Mouse (Mus musculus): ENCODE results near the gene Dicer1. TPM values are rescaled to one million over a fixed set of nuclear protein-coding genes. Genes with fewer than 3 reads are reported as not detected.

Gene Dicer1
- polyA plus RNA-seq, 1 experiment: 28.6 TPM

DNA sequence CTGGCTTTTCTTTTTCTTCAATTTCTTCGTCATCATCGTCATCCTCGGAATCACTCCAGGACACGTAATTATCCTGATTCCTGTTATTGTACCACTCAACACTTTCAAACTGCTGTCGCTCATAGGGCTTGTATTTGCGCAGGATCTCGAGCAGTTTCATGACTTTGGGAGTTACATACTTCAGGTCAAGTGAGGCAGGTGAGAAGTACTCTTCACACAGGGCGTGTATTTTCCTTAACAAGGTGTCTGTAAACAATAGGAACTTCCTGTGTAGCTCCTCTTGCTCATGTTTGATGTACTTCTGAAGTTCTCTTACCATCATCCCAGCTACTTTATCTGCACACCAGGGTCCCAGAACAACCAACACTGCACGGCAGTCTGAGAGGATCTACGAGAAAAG lies 29.7 kb downstream of the Dicer1 start:
- no peak for TF ChIP-seq POLR2A (IDR thresholded peaks at IDR 0.05; ENCODE audit: borderline replicate concordance, low read depth, low read length)
- no peak for TF ChIP-seq CTCF (IDR thresholded peaks at IDR 0.05; ENCODE audit: low read depth, low read length)
- Histone ChIP-seq H3K4me3 (ENCODE audit: insufficient read depth, low read length) (no peak overlapping the region), H3K4me1 (ENCODE audit: control insufficient read depth, insufficient read depth, low read length) (no peaks in the 10 kb centered on the region), H3K27ac (ENCODE audit: insufficient read depth, low read depth, low read length) (no peak overlapping the region)

DNA sequence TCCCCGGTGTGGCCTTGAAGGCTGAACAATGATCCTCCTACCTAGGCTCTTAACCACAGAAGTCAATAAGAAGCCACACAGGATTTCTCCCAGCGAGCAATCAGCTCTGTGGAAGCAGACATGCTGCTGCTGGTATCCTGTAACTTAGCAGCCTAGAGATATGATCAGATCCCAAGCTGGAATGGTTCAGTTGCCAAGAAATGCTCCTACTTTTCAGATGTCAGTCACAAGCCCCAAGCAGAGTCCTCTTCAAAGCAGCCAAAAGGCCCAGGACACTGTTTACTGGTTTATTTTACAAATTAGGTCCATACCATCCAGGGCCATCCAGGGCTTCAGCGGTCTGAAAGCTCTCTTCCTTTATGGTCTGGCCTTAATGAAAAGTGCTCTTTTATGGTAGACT lies 30.7 kb downstream of the Dicer1 start:
- no peaks in the 10 kb centered on the region for H3K4me1 ChIP-seq (ENCODE audit: control insufficient read depth, insufficient read depth, low read length)
- no peak overlapping the region for H3K4me3 ChIP-seq (ENCODE audit: insufficient read depth, low read length)
- TF ChIP-seq CTCF (IDR thresholded peaks at IDR 0.05; ENCODE audit: low read depth, low read length) (no peak), POLR2A (IDR thresholded peaks at IDR 0.05; ENCODE audit: borderline replicate concordance, low read depth, low read length) (no peak)
- H3K27ac ChIP-seq (ENCODE audit: insufficient read depth, low read depth, low read length): no peak overlapping the region

DNA sequence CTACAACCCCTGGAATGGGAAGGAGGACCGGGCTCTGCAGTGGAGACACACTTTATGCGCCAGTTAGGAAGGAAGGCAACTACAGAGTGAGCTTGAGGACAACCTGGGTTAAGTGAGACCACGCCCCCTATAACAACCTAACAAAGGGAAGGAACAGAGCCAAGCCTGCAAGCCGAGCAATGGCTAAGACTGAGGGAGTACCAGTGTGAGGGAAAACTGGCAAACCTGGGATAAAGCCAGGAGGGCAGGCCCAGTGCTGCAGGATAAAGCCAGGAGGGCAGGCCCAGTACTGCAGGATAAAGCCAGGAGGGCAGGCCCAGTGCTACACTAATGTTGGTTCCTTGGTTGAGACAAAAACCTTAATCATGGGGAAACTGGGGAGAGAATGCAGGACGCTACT lies 32.8 kb downstream of the Dicer1 start:
- H3K4me3 ChIP-seq (ENCODE audit: insufficient read depth, low read length): no peak overlapping the region
- TF ChIP-seq POLR2A (IDR thresholded peaks at IDR 0.05; ENCODE audit: borderline replicate concordance, low read depth, low read length): no peak
- no peak for TF ChIP-seq CTCF (IDR thresholded peaks at IDR 0.05; ENCODE audit: low read depth, low read length)
- H3K27ac ChIP-seq (ENCODE audit: insufficient read depth, low read depth, low read length): no peak overlapping the region
- no peaks in the 10 kb centered on the region for H3K4me1 ChIP-seq (ENCODE audit: control insufficient read depth, insufficient read depth, low read length)

DNA sequence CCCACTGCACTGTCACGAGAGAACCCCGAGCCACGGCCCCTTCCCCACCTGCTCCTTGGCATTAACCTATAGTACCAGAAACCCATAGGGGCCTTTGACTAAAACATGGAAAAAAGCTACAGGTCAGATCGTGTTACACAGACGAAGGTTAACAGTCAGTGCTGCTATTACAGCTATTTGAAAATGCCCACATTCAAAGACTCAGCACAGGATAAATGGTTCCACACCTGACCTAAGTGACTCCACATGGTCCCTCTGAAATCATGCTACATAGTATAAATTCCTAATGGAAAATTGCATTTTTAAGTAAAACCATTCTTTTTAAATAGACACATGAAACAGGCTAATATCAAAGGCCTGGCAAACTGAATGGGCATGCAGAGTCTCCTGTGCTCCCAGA lies 35.3 kb downstream of the Dicer1 start:
- Histone ChIP-seq H3K4me3 (ENCODE audit: insufficient read depth, low read length) (no peak overlapping the region), H3K4me1 (ENCODE audit: control insufficient read depth, insufficient read depth, low read length) (no peaks in the 10 kb centered on the region), H3K27ac (ENCODE audit: insufficient read depth, low read depth, low read length) (no peak overlapping the region)
- TF ChIP-seq CTCF (IDR thresholded peaks at IDR 0.05; ENCODE audit: low read depth, low read length): no peak
- TF ChIP-seq POLR2A (IDR thresholded peaks at IDR 0.05; ENCODE audit: borderline replicate concordance, low read depth, low read length): no peak

DNA sequence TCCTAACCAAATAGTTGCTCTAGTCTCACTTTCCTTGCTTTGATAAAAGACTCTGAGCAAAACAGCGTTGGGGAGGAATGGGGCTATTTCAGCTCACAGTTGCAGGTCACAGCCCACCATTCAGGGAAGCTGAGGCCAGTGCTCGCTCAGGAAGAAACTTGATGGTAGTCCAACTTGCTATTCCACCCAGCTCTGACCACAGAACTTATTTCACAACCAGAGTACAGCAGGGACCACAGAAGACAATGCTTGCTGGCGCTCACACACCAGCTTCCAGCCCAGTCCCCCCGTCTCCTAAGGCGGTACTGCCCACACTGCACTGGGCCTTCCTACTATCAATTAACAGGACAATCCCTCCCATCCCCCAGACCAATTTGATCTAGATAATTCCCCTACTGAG lies 36.3 kb downstream of the Dicer1 start:
- H3K27ac ChIP-seq (ENCODE audit: insufficient read depth, low read depth, low read length): no peak overlapping the region
- no peaks in the 10 kb centered on the region for H3K4me1 ChIP-seq (ENCODE audit: control insufficient read depth, insufficient read depth, low read length)
- no peak for TF ChIP-seq CTCF (IDR thresholded peaks at IDR 0.05; ENCODE audit: low read depth, low read length)
- no peak for TF ChIP-seq POLR2A (IDR thresholded peaks at IDR 0.05; ENCODE audit: borderline replicate concordance, low read depth, low read length)
- H3K4me3 ChIP-seq (ENCODE audit: insufficient read depth, low read length): no peak overlapping the region

DNA sequence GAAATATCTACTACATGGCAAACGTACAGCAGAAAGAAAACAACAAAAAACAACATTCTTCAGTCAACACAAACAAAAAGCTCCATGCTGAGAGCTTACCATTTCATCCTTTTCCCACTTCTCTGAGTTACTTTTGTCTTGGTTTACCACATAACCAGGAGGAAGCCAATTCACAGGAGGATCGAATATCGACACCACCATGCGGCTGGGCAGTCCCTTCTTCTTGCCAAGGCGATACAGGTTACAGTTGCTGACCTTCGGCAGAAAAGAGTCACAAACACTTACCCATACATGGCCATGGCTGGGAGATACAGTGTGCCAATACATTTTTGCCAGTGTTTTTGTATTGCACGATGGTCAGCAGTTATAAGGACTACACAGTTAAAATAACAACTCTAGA lies 51.5 kb downstream of the Dicer1 start:
- Histone ChIP-seq H3K4me3 (ENCODE audit: insufficient read depth, low read length) (no peak overlapping the region), H3K27ac (ENCODE audit: insufficient read depth, low read depth, low read length) (no peak overlapping the region), H3K4me1 (ENCODE audit: control insufficient read depth, insufficient read depth, low read length) (peaks cover 3% of the 10 kb centered on the region)
- TF ChIP-seq POLR2A (IDR thresholded peaks at IDR 0.05; ENCODE audit: borderline replicate concordance, low read depth, low read length) (no peak), CTCF (IDR thresholded peaks at IDR 0.05; ENCODE audit: low read depth, low read length) (no peak)

DNA sequence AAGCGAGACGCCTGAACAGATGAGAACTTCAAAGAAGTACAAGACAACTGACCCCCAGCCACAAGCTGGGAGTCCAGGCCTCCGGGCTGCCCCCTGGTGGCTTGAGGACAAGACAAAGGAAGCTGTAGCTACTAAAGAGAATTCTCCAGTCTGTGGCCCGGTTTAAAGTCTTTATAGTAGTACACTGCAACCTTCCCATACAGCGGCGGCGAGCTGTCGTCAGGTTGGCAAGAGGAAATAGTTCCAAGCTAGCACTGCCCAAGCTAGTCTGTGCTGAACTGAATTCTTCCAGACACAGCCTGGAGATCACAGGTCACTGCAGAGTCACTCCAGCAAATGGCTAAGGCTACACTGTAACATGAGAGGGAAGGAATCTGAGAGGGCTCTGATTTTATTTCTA lies 52.0 kb downstream of the Dicer1 start:
- H3K27ac ChIP-seq (ENCODE audit: insufficient read depth, low read depth, low read length): no peak overlapping the region
- no peak for TF ChIP-seq POLR2A (IDR thresholded peaks at IDR 0.05; ENCODE audit: borderline replicate concordance, low read depth, low read length)
- TF ChIP-seq CTCF (IDR thresholded peaks at IDR 0.05; ENCODE audit: low read depth, low read length): peak; percentile 45
- no peak overlapping the region for H3K4me3 ChIP-seq (ENCODE audit: insufficient read depth, low read length)
- H3K4me1 ChIP-seq (ENCODE audit: control insufficient read depth, insufficient read depth, low read length): peaks cover 3% of the 10 kb centered on the region

DNA sequence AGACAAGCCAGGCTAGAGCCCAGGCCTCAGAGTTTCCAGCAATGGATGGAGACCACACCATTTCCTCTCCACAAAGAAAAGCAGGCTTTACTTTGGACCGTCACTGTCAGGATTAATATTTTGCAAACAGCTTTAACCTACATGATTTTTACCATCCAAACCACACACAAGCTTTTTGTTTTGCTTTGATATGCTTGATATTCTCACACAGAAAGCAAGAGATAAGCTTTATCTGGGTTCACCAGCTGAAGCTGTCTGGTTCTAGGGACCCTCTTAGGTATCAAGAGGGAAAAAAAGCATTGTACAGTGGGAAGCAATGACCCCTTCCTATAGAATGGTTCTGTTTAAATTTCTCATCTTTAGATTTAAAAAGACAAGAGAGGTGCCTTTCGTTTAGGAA lies 56.2 kb downstream of the Dicer1 start:
- peaks cover 7% of the 10 kb centered on the region for H3K4me1 ChIP-seq (ENCODE audit: control insufficient read depth, insufficient read depth, low read length)
- no peak overlapping the region for H3K4me3 ChIP-seq (ENCODE audit: insufficient read depth, low read length)
- no peak overlapping the region for H3K27ac ChIP-seq (ENCODE audit: insufficient read depth, low read depth, low read length)
- TF ChIP-seq POLR2A (IDR thresholded peaks at IDR 0.05; ENCODE audit: borderline replicate concordance, low read depth, low read length): no peak
- TF ChIP-seq CTCF (IDR thresholded peaks at IDR 0.05; ENCODE audit: low read depth, low read length): no peak

DNA sequence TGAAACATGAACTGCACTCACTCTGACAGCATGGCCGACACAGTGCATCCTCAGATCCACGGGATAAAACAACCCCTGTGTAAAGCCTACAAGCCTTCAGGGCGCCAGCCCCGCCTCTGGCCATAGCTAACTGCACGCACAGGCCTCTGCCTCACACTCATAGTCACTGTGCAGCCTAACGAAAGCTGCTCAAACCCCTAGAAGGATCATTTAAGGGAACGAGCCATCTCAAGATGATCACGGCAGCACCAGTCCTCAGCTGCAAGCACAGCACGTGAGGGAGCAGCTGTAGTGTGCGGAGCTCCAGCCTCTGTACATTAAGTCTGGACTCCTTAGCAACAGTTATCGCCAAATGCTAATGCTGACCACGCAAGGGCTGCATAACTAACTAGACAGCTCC lies 58.9 kb downstream of the Dicer1 start:
- Histone ChIP-seq H3K4me3 (ENCODE audit: insufficient read depth, low read length) (no peak overlapping the region), H3K27ac (ENCODE audit: insufficient read depth, low read depth, low read length) (no peak overlapping the region), H3K4me1 (ENCODE audit: control insufficient read depth, insufficient read depth, low read length) (peaks cover 7% of the 10 kb centered on the region)
- TF ChIP-seq CTCF (IDR thresholded peaks at IDR 0.05; ENCODE audit: low read depth, low read length) (no peak), POLR2A (IDR thresholded peaks at IDR 0.05; ENCODE audit: borderline replicate concordance, low read depth, low read length) (no peak)

DNA sequence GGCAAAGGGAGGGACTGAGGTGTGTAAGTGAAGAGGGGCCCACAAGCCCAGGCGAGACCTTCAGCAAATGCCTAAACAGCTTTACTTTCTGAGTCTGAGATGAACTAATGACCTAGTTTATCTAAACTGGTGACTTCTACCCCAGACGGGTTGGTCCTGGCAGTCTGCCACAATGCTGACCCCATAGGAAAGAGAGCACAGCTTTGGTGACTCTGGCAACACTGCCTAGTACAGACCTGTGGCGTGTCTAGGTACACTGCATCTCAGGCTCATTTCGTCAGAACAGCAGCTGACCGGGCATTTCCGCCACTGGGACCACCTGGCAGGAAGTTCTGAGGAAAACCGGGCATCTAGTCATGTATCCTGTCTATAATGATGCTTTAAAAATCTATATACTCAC lies 61.3 kb downstream of the Dicer1 start:
- Histone ChIP-seq H3K4me3 (ENCODE audit: insufficient read depth, low read length) (no peak overlapping the region), H3K4me1 (ENCODE audit: control insufficient read depth, insufficient read depth, low read length) (0 out of 2 replicates have a peak, but pooled peaks cover 4% of the 10 kb centered on the region), H3K27ac (ENCODE audit: insufficient read depth, low read depth, low read length) (no peak overlapping the region)
- TF ChIP-seq CTCF (IDR thresholded peaks at IDR 0.05; ENCODE audit: low read depth, low read length) (no peak), POLR2A (IDR thresholded peaks at IDR 0.05; ENCODE audit: borderline replicate concordance, low read depth, low read length) (no peak)

DNA sequence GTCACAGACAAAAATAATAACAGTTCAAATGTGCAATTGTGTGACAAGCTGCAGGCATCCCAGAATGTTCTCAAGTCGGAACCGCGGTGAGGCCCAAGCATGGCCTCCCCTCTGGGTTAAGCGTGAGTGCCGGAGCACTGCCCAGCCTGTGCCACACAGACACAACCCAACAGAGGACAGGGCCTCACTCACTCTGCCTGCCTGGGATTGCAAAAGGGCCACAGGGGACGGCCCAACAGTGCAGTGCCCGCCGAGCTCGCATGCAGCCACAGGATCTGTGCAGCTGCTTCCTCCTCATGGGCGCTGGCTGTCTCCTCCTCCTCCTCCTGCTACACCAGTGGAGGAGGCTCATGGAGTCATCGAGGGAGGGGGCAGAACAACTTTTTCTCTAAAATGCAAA lies 62.9 kb downstream of the Dicer1 start:
- Histone ChIP-seq H3K27ac (ENCODE audit: insufficient read depth, low read depth, low read length) (no peak overlapping the region), H3K4me1 (ENCODE audit: control insufficient read depth, insufficient read depth, low read length) (0 out of 2 replicates have a peak, but pooled peaks cover 4% of the 10 kb centered on the region), H3K4me3 (ENCODE audit: insufficient read depth, low read length) (no peak overlapping the region)
- TF ChIP-seq POLR2A (IDR thresholded peaks at IDR 0.05; ENCODE audit: borderline replicate concordance, low read depth, low read length): no peak
- TF ChIP-seq CTCF (IDR thresholded peaks at IDR 0.05; ENCODE audit: low read depth, low read length): no peak
